Mouse (Mus musculus): ENCODE measurements around the gene Thtpa. TPM values are rescaled to one million over a fixed set of nuclear protein-coding genes. Genes with fewer than 3 reads are reported as not detected.

Gene Thtpa
- polyA plus RNA-seq, 1 experiment = 13.8 TPM

DNA sequence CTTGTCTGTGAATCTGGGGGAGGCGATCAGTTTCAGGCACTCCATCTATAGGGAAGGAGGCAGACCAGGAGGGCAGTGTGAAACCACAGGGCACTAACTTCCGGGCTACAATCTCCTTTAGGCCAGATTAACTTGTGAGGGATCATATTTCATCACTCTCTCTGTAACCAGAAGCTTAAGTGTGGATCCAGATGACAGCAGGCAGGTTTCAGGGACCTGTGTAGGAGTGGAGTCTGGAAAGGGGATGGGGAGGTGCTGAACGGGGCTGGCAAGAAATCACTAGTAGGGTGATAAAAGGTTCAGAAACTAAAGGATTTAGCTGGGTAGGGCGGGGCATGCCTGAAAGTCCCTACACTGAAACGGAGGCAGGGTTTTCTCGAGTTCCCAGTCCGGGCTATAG is 10.8 kb downstream of the Thtpa start:
- Histone ChIP-seq H3K4me3 (ENCODE audit: insufficient read depth, low read depth, low read length) (no peak overlapping the region), H3K4me1 (ENCODE audit: control insufficient read depth, insufficient read depth, low read length) (no peaks in the 10 kb centered on the region), H3K27ac (ENCODE audit: insufficient read depth, low read depth, low read length) (no peak overlapping the region), H3K27me3 (replicated peaks; ENCODE audit: control insufficient read depth, insufficient read depth, low read length) (no peaks in the 10 kb centered on the region), H3K36me3 (ENCODE audit: control insufficient read depth, insufficient read depth, low read length) (no peaks in the 10 kb centered on the region)
- DNase-seq = no peak
- 23% methylated on average over 7 of the region's 7 CpGs for whole genome bisulfite sequencing
- no peak for TF ChIP-seq CTCF (conservative IDR thresholded peaks at IDR 0.05; ENCODE audit: insufficient read depth, insufficient read length, low read depth, low read length)

DNA sequence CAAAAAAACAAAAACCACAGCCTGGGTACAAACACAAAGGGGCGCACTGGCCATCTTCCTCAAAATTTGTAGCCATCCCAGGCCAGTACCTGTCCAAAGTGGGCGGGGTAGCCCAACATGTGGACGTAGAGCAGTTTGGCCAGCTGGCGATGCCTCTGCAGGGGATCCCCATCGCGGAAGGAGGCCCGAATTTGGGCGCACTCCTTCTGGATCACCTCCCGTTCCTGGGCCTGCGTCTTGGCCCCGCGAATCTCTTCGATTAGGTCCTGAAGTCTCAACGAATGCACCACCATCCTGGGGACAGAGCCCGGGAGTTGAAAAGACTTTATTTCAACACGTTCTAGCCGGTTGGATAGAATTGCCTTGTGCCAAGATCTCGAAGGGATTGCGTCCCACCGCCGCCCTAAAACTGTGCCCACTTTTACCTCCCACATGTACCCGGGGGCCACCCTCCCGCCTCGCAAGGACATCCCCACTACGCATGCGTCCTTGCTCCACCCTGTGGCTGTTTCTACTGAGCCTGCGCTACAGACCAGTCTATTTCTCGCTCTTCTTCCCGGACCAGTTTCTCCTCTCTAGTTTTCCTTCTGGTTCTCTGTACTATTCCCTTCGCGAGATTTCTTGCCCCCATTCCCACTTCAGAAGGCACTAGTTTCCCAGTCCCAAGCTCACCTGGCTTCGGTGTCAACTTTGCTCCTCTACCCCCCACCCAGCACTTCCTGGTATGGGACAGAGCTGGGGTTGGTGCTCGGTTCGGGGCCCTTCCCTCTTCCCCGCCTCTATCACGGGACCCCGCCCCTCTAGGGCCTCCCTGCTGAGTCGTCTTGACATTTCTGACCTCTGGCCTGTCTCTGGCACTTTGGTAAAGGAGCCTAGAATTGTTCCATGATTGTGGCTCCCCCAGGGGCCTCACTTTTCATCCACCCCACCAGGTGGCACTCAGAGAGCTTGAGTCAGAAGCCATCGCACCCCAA is 11.5 kb downstream of the Thtpa start, which contains the start of gene Ap1g2:
Ap1g2 (minus strand) TSS at position 758 of the 974 bp plus-strand sequence.
- no peaks in the 10 kb centered on the region for H3K4me1 ChIP-seq (ENCODE audit: control insufficient read depth, insufficient read depth, low read length)
- no peaks in the 10 kb centered on the region for H3K36me3 ChIP-seq (ENCODE audit: control insufficient read depth, insufficient read depth, low read length)
- H3K27ac ChIP-seq (ENCODE audit: insufficient read depth, low read depth, low read length) = peak within 1 kb of the TSS; percentile 91
- 1% methylated on average over 39 of the region's 39 CpGs for WGBS
- DNase-seq = peak; percentile 92
- peak within 1 kb of the TSS; percentile 74 for H3K4me3 ChIP-seq (ENCODE audit: insufficient read depth, low read depth, low read length)
- TF ChIP-seq CTCF (conservative IDR thresholded peaks at IDR 0.05; ENCODE audit: insufficient read depth, insufficient read length, low read depth, low read length) (0 out of 2 replicates have a peak, but pooled peaks have one; percentile 4), POLR2A (IDR thresholded peaks at IDR 0.05; ENCODE audit: low read depth, low read length) (peak; percentile 56)
- H3K27me3 ChIP-seq (replicated peaks; ENCODE audit: control insufficient read depth, insufficient read depth, low read length) = no peaks in the 10 kb centered on the region

DNA sequence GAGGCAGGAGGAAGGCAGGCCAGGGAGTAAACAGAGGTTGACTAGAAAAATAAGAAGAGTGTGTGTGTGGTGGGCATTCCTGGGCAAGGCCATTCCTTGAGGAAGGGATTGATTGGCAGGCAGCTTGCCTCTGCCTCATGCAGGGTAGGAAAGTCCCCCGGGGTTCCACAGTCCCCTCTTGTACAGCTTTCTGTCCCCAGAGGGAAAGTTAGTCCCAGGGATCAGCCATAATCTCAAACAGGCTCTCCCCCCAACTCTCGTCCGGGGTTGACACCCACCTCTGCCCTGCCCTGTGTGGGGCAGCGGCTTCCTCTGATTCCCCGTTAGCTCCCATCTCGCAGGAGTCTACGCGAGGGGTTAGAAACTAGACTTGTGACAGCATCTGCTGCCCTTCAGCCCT is 12.4 kb downstream of the Thtpa start:
- H3K36me3 ChIP-seq (ENCODE audit: control insufficient read depth, insufficient read depth, low read length) = no peaks in the 10 kb centered on the region
- H3K27ac ChIP-seq (ENCODE audit: insufficient read depth, low read depth, low read length) = no peak overlapping the region
- WGBS = 93% methylated on average over 8 of the region's 8 CpGs
- TF ChIP-seq CTCF (conservative IDR thresholded peaks at IDR 0.05; ENCODE audit: insufficient read depth, insufficient read length, low read depth, low read length) = no peak
- TF ChIP-seq POLR2A (IDR thresholded peaks at IDR 0.05; ENCODE audit: low read depth, low read length) = no peak
- no peaks in the 10 kb centered on the region for H3K4me1 ChIP-seq (ENCODE audit: control insufficient read depth, insufficient read depth, low read length)
- H3K4me3 ChIP-seq (ENCODE audit: insufficient read depth, low read depth, low read length) = no peak overlapping the region
- DNase-seq = no peak
- H3K27me3 ChIP-seq (replicated peaks; ENCODE audit: control insufficient read depth, insufficient read depth, low read length) = no peaks in the 10 kb centered on the region

DNA sequence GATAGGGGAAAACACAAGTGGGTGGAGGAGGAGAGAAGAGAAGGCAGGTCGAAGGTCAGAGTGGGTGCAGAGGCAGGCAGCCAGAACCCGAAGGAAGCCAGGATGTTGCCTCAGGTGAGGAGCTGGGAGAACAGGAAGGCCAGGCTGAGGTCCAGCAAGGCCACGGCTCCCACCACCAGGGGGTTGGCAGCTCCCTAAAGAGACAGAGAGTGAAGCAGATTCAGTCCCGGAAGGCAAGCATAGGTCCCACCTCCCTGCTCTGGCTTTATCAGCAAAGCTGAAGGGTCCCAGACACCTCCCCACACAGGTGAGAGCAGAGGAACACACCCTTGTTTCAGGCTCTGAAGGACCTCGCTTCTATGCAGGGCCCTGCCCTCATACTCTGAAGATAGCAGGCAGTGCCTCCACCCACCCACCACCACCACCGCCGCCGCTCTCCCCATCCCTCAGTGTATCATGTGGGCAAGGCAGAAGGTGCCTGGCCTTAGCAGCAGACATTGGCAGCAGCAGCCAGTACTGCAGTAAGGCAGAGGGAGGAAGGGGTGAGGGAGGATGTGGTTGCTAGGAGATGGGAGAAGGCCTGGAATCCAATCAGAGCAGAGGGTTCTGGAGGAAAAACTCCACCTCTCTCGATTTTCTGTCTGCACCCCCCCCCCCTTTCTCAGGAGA is 13.8 kb downstream of the Thtpa start:
- H3K4me1 ChIP-seq (ENCODE audit: control insufficient read depth, insufficient read depth, low read length) = no peaks in the 10 kb centered on the region
- no peak for DNase-seq
- WGBS = 46% methylated on average over 9 of the region's 9 CpGs
- H3K27ac ChIP-seq (ENCODE audit: insufficient read depth, low read depth, low read length) = no peak overlapping the region
- no peaks in the 10 kb centered on the region for H3K36me3 ChIP-seq (ENCODE audit: control insufficient read depth, insufficient read depth, low read length)
- H3K4me3 ChIP-seq (ENCODE audit: insufficient read depth, low read depth, low read length) = no peak overlapping the region
- TF ChIP-seq POLR2A (IDR thresholded peaks at IDR 0.05; ENCODE audit: low read depth, low read length) (no peak), CTCF (conservative IDR thresholded peaks at IDR 0.05; ENCODE audit: insufficient read depth, insufficient read length, low read depth, low read length) (no peak)
- H3K27me3 ChIP-seq (replicated peaks; ENCODE audit: control insufficient read depth, insufficient read depth, low read length) = no peaks in the 10 kb centered on the region

DNA sequence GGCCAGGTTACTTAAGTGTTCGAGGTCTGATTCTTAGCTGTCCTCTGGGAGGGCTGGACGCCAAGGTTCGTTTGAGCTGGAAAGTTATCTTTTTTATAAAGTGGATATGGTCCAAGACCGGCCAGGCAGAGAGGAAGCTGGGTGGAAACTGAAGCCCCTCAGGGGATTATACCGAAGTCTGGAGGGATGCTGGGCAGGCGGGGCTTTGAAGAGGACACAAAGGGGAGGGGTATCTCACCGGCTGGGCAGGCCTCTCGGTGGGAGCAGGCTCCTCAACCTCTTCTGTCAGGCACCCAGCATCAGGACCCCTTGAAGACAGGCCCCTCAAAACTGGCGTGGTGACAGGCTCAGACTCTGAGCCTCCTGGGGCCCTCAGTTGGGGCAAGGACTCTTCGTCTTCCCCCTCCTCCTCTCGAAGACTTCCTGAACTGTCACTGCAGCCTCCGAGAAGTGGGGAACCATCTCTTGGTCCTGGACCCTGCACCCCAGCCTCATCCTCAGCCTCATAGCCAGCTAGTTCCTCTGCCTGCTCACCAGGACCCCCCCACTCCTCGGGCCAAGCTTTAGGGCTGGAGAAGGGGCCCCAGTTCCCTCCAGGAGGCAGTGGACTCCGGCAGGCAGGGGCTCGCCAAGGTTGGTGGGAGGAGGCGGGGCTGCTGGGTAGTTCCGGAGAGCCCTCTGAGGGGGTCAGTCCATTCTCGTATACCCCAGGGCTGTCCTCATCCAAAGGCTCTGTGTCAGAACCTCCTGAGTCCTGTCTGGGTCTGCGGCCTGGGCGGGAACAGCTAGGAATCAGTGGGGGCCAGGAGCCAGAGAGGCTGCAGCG is 14.7 kb downstream of the Thtpa start:
- Histone ChIP-seq H3K36me3 (ENCODE audit: control insufficient read depth, insufficient read depth, low read length) (no peaks in the 10 kb centered on the region), H3K4me1 (ENCODE audit: control insufficient read depth, insufficient read depth, low read length) (0 out of 2 replicates have a peak, but pooled peaks cover under 1% of the 10 kb centered on the region), H3K4me3 (ENCODE audit: insufficient read depth, low read depth, low read length) (no peak overlapping the region), H3K27ac (ENCODE audit: insufficient read depth, low read depth, low read length) (no peak overlapping the region), H3K27me3 (replicated peaks; ENCODE audit: control insufficient read depth, insufficient read depth, low read length) (no peaks in the 10 kb centered on the region)
- DNase-seq = no peak
- 22% methylated on average over 21 of the region's 21 CpGs for WGBS
- TF ChIP-seq POLR2A (IDR thresholded peaks at IDR 0.05; ENCODE audit: low read depth, low read length) (no peak), CTCF (conservative IDR thresholded peaks at IDR 0.05; ENCODE audit: insufficient read depth, insufficient read length, low read depth, low read length) (no peak)

DNA sequence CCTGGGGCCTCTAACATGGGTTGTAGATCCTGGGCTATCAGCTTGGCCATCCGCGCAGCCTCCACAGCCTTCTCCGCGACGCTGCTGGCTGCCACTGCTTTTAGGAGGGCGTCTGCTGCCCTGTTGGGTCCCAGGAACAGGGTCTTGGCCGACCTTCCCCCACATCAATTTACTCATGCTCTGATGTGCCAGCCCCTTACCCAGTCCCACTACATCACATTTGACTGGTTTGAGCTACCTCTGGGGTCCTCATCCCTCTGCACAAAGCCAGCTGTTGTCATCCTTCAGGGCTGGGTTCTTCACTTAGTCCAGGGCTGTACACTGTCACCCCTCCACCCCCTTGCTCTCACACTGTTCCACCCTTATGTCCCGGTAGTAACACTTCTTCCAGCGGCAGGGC is 15.5 kb downstream of the Thtpa start:
- Histone ChIP-seq H3K27ac (ENCODE audit: insufficient read depth, low read depth, low read length) (no peak overlapping the region), H3K36me3 (ENCODE audit: control insufficient read depth, insufficient read depth, low read length) (no peaks in the 10 kb centered on the region), H3K4me3 (ENCODE audit: insufficient read depth, low read depth, low read length) (no peak overlapping the region), H3K27me3 (replicated peaks; ENCODE audit: control insufficient read depth, insufficient read depth, low read length) (no peaks in the 10 kb centered on the region), H3K4me1 (ENCODE audit: control insufficient read depth, insufficient read depth, low read length) (0 out of 2 replicates have a peak, but pooled peaks cover 4% of the 10 kb centered on the region)
- DNase-seq = no peak
- 35% methylated on average over 9 of the region's 9 CpGs for WGBS
- TF ChIP-seq CTCF (conservative IDR thresholded peaks at IDR 0.05; ENCODE audit: insufficient read depth, insufficient read length, low read depth, low read length) (no peak), POLR2A (IDR thresholded peaks at IDR 0.05; ENCODE audit: low read depth, low read length) (no peak)
